Mouse (Mus musculus): Measurements from ENCODE around the gene Usp17la. TPM values are rescaled to one million over a fixed set of nuclear protein-coding genes. Genes with fewer than 3 reads are reported as not detected.
"Not testable (repeated sequence)": the region's sequence is repeated elsewhere in the genome, so short reads cannot be mapped to it uniquely, and the experiment has no call there.

Gene Usp17la
- polyA plus RNA-seq (2015; fragmentation: Nextera tagmentation; extraction: Ambion mirVana), result not detected in 2 replicates

GRCm38 (mm10) chr7:104856709-104857108 lies at the start of gene Usp17la:
TSS of gene Usp17la (plus strand) at chr7:104857009.
- H3K36me3 ChIP-seq (replicated peaks); H3K9ac ChIP-seq; H3K27ac ChIP-seq; ATAC-seq (replicated peaks); H3K4me3 ChIP-seq; H3K4me2 ChIP-seq; H3K4me1 ChIP-seq; H3K9me3 ChIP-seq; H3K27me3 ChIP-seq (replicated peaks): not testable (repeated sequence)
- WGBS, result 84% methylated on average over 2 of the region's 2 CpGs

- not testable (repeated sequence) for H3K27me3 ChIP-seq (replicated peaks); H3K9ac ChIP-seq; H3K4me1 ChIP-seq; H3K36me3 ChIP-seq (replicated peaks); H3K4me3 ChIP-seq; H3K9me3 ChIP-seq; H3K27ac ChIP-seq; ATAC-seq (replicated peaks); H3K4me2 ChIP-seq
- WGBS, result 85% methylated on average over 8 of the region's 8 CpGs
Measured at GRCm38 (mm10) chr7:104810335-104810734, 46.5 kb upstream of the Usp17la start.

GRCm38 (mm10) chr7:104842503-104842902 lies 14.3 kb upstream of the Usp17la start, which contains the start of gene Usp17lb:
TSS of gene Usp17lb (minus strand) at chr7:104842603.
- 76% methylated on average over 1 of the region's 1 CpGs for WGBS
- ATAC-seq (replicated peaks), result no peak

GRCm38 (mm10) chr7:104843731-104844287 lies 13.0 kb upstream of the Usp17la start:
- Histone ChIP-seq H3K4me3 (no peak overlapping the region), H3K36me3 (replicated peaks) (no peaks in the 10 kb centered on the region), H3K9ac (no peak overlapping the region), H3K27me3 (replicated peaks) (no peaks in the 10 kb centered on the region), H3K4me1 (no peaks in the 10 kb centered on the region), H3K4me2 (no peak overlapping the region), H3K9me3 (no peaks in the 10 kb centered on the region), H3K27ac (no peak overlapping the region)
- ATAC-seq (replicated peaks), result no peak
- 90% methylated on average over 1 of the region's 1 CpGs for WGBS

More at GRCm38 (mm10) chr7:104842503-104842902, 14.3 kb upstream of the Usp17la start, which contains the start of gene Usp17lb:
- H3K4me1 ChIP-seq, result no peaks in the 10 kb centered on the region
- H3K27ac ChIP-seq, result no peak within 1 kb of the TSS
- H3K36me3 ChIP-seq (replicated peaks), result no peaks in the 10 kb centered on the region
- H3K9me3 ChIP-seq, result no peaks in the 10 kb centered on the region
- no peak within 1 kb of the TSS for H3K9ac ChIP-seq
- H3K27me3 ChIP-seq (replicated peaks), result no peaks in the 10 kb centered on the region
- no peak within 1 kb of the TSS for H3K4me2 ChIP-seq
- H3K4me3 ChIP-seq, result no peak within 1 kb of the TSS

- not testable (repeated sequence) for H3K4me2 ChIP-seq; H3K4me1 ChIP-seq; H3K36me3 ChIP-seq (replicated peaks); ATAC-seq (replicated peaks); H3K9me3 ChIP-seq; H3K27me3 ChIP-seq (replicated peaks); H3K4me3 ChIP-seq; H3K9ac ChIP-seq; H3K27ac ChIP-seq
- 60% methylated on average over 2 of the region's 2 CpGs for WGBS
Measured at GRCm38 (mm10) chr7:104851546-104851945, 5.3 kb upstream of the Usp17la start.

- H3K9me3 ChIP-seq, result no peaks in the 10 kb centered on the region
- no peak overlapping the region for H3K27ac ChIP-seq
- H3K4me1 ChIP-seq, result no peaks in the 10 kb centered on the region
- no peak overlapping the region for H3K4me3 ChIP-seq
- no peaks in the 10 kb centered on the region for H3K27me3 ChIP-seq (replicated peaks)
- H3K4me2 ChIP-seq, result no peak overlapping the region
- no peak overlapping the region for H3K9ac ChIP-seq
- WGBS, result 84% methylated on average over 3 of the region's 3 CpGs
- H3K36me3 ChIP-seq (replicated peaks), result no peaks in the 10 kb centered on the region
- ATAC-seq (replicated peaks), result no peak
Measured at GRCm38 (mm10) chr7:104855248-104855750, 1.5 kb upstream of the Usp17la start.

- Histone ChIP-seq H3K9ac (no peak overlapping the region), H3K36me3 (replicated peaks) (no peaks in the 10 kb centered on the region), H3K27me3 (replicated peaks) (no peaks in the 10 kb centered on the region), H3K4me1 (no peaks in the 10 kb centered on the region), H3K4me2 (no peak overlapping the region), H3K27ac (no peak overlapping the region), H3K9me3 (no peaks in the 10 kb centered on the region), H3K4me3 (no peak overlapping the region)
- no peak for ATAC-seq (replicated peaks)
- WGBS, result 80% methylated on average over 1 of the region's 1 CpGs
Measured at GRCm38 (mm10) chr7:104857683-104858082, 874 bp downstream of the Usp17la start.

- Histone ChIP-seq H3K4me2 (no peak overlapping the region), H3K9me3 (no peaks in the 10 kb centered on the region), H3K27ac (no peak overlapping the region), H3K27me3 (replicated peaks) (no peaks in the 10 kb centered on the region), H3K4me3 (no peak overlapping the region), H3K9ac (no peak overlapping the region), H3K36me3 (replicated peaks) (no peaks in the 10 kb centered on the region), H3K4me1 (no peaks in the 10 kb centered on the region)
- 88% methylated on average over 3 of the region's 3 CpGs for WGBS
- ATAC-seq (replicated peaks), result no peak
Measured at GRCm38 (mm10) chr7:104861381-104861780, 4.6 kb downstream of the Usp17la start.

GRCm38 (mm10) chr7:104877731-104878130 lies 20.9 kb downstream of the Usp17la start, which contains the start of gene Olfr665:
TSS of gene Olfr665 (plus strand) at chr7:104878031.
- H3K36me3 ChIP-seq (replicated peaks), result no peaks in the 10 kb centered on the region
- no peaks in the 10 kb centered on the region for H3K9me3 ChIP-seq
- H3K27ac ChIP-seq, result no peak within 1 kb of the TSS
- no peaks in the 10 kb centered on the region for H3K27me3 ChIP-seq (replicated peaks)
- H3K4me1 ChIP-seq, result no peaks in the 10 kb centered on the region
- ATAC-seq (replicated peaks), result no peak
- no peak within 1 kb of the TSS for H3K9ac ChIP-seq
- WGBS, result 51% methylated on average over 1 of the region's 1 CpGs
- no peak within 1 kb of the TSS for H3K4me3 ChIP-seq
- no peak within 1 kb of the TSS for H3K4me2 ChIP-seq

GRCm38 (mm10) chr7:104895852-104896251 lies 39.0 kb downstream of the Usp17la start, which contains the start of gene Olfr666:
TSS of gene Olfr666 (minus strand) at chr7:104895952.
- no peak within 1 kb of the TSS for H3K4me2 ChIP-seq
- no peaks in the 10 kb centered on the region for H3K27me3 ChIP-seq (replicated peaks)
- no peak for ATAC-seq (replicated peaks)
- no peak within 1 kb of the TSS for H3K27ac ChIP-seq
- H3K4me1 ChIP-seq, result no peaks in the 10 kb centered on the region
- H3K9ac ChIP-seq, result no peak within 1 kb of the TSS
- 87% methylated on average over 2 of the region's 2 CpGs for WGBS
- H3K9me3 ChIP-seq, result no peaks in the 10 kb centered on the region
- no peak within 1 kb of the TSS for H3K4me3 ChIP-seq
- H3K36me3 ChIP-seq (replicated peaks), result no peaks in the 10 kb centered on the region

Other genes starting within 250 kb of the Usp17la start
- gene Olfr656, start 243.1 kb upstream of the Usp17la start, polyA plus RNA-seq (2015; fragmentation: Nextera tagmentation; extraction: Ambion mirVana), result not detected in 2 replicates
- not detected in 2 replicates for gene Olfr657, start 232.2 kb upstream of the Usp17la start, polyA plus RNA-seq (2015; fragmentation: Nextera tagmentation; extraction: Ambion mirVana)
- gene Olfr658, start 209.7 kb upstream of the Usp17la start, polyA plus RNA-seq (2015; fragmentation: Nextera tagmentation; extraction: Ambion mirVana), result 0.10 and 0.11 TPM in 2 replicates
- not detected in 2 replicates for gene Olfr659, start 190.3 kb upstream of the Usp17la start, polyA plus RNA-seq (2015; fragmentation: Nextera tagmentation; extraction: Ambion mirVana)
- not detected in 2 replicates for gene Olfr661, start 170.5 kb upstream of the Usp17la start, polyA plus RNA-seq (2015; fragmentation: Nextera tagmentation; extraction: Ambion mirVana)
- not detected in 2 replicates for gene Usp17le, start 79.5 kb upstream of the Usp17la start, polyA plus RNA-seq (2015; fragmentation: Nextera tagmentation; extraction: Ambion mirVana)
- not detected in 2 replicates for gene Usp17lb, start 14.4 kb upstream of the Usp17la start, polyA plus RNA-seq (2015; fragmentation: Nextera tagmentation; extraction: Ambion mirVana)
- gene Olfr665, start 21.0 kb downstream of the Usp17la start, polyA plus RNA-seq (2015; fragmentation: Nextera tagmentation; extraction: Ambion mirVana), result not detected in 2 replicates
- gene Olfr666, start 38.9 kb downstream of the Usp17la start, polyA plus RNA-seq (2015; fragmentation: Nextera tagmentation; extraction: Ambion mirVana), result not detected in 2 replicates
- not detected in 2 replicates for gene Olfr667, start 64.5 kb downstream of the Usp17la start, polyA plus RNA-seq (2015; fragmentation: Nextera tagmentation; extraction: Ambion mirVana)
- not detected in 2 replicates for gene Olfr668, start 71.0 kb downstream of the Usp17la start, polyA plus RNA-seq (2015; fragmentation: Nextera tagmentation; extraction: Ambion mirVana)
- not detected in 2 replicates for gene Olfr669, start 77.2 kb downstream of the Usp17la start, polyA plus RNA-seq (2015; fragmentation: Nextera tagmentation; extraction: Ambion mirVana)
- gene Olfr670, start 105.6 kb downstream of the Usp17la start, polyA plus RNA-seq (2015; fragmentation: Nextera tagmentation; extraction: Ambion mirVana), result not detected in 2 replicates
- not detected in 2 replicates for gene Olfr671, start 122.1 kb downstream of the Usp17la start, polyA plus RNA-seq (2015; fragmentation: Nextera tagmentation; extraction: Ambion mirVana)
- not detected in 2 replicates for gene Olfr672, start 145.0 kb downstream of the Usp17la start, polyA plus RNA-seq (2015; fragmentation: Nextera tagmentation; extraction: Ambion mirVana)
- not detected in 2 replicates for gene Olfr675, start 171.5 kb downstream of the Usp17la start, polyA plus RNA-seq (2015; fragmentation: Nextera tagmentation; extraction: Ambion mirVana)
- not detected in 2 replicates for gene Olfr676, start 175.7 kb downstream of the Usp17la start, polyA plus RNA-seq (2015; fragmentation: Nextera tagmentation; extraction: Ambion mirVana)
- not detected in 2 replicates for gene Olfr677, start 194.4 kb downstream of the Usp17la start, polyA plus RNA-seq (2015; fragmentation: Nextera tagmentation; extraction: Ambion mirVana)
- gene Olfr678, start 207.5 kb downstream of the Usp17la start, polyA plus RNA-seq (2015; fragmentation: Nextera tagmentation; extraction: Ambion mirVana), result not detected in 2 replicates
- gene Olfr679, start 224.2 kb downstream of the Usp17la start, polyA plus RNA-seq (2015; fragmentation: Nextera tagmentation; extraction: Ambion mirVana), result not detected in 2 replicates
- gene Olfr680-ps1, start 235.8 kb downstream of the Usp17la start, polyA plus RNA-seq (2015; fragmentation: Nextera tagmentation; extraction: Ambion mirVana), result not detected in 2 replicates